Mouse (Mus musculus): ENCODE measurements around the gene 1700011M02Rik. TPM values are rescaled to one million over a fixed set of nuclear protein-coding genes. Genes with fewer than 3 reads are reported as not detected.

1700011M02Rik gene
- polyA plus RNA-seq (2012; rRNA removed), result not detected in 2 replicates

GRCm38 (mm10) chrX:102908587-102908986, at the start of gene 1700011M02Rik, which contains the start of gene Dmrtc1a:
Gene 1700011M02Rik, plus strand, starts transcription at chrX:102908905.
Gene Dmrtc1a, minus strand, starts transcription at chrX:102908687.

GRCm38 (mm10) chrX:102867871-102868270, 40.8 kb upstream of the 1700011M02Rik start, which contains the start of gene 1700031F05Rik:
Gene 1700031F05Rik, minus strand, starts transcription at chrX:102867971.

GRCm38 (mm10) chrX:102928072-102928471, 19.4 kb downstream of the 1700011M02Rik start, which contains the start of gene 1700018G05Rik:
Gene 1700018G05Rik, plus strand, starts transcription at chrX:102928372.

Other genes starting within 250 kb of the 1700011M02Rik start
- not detected in 2 replicates for gene Gm3880, start 221.9 kb upstream of the 1700011M02Rik start, polyA plus RNA-seq (2012; rRNA removed)
- gene Gm9112, start 201.3 kb upstream of the 1700011M02Rik start, polyA plus RNA-seq (2012; rRNA removed), result 0.21 TPM in 1 of 2 replicates, not detected in the other
- gene Dmrtc1b, start 201.0 kb upstream of the 1700011M02Rik start, polyA plus RNA-seq (2012; rRNA removed), result not detected in 2 replicates
- gene Dmrtc1c1, start 105.9 kb upstream of the 1700011M02Rik start, polyA plus RNA-seq (2012; rRNA removed), result not detected in 2 replicates
- 0.06 TPM in 1 of 2 replicates, not detected in the other for gene Dmrtc1c2, start 54.3 kb upstream of the 1700011M02Rik start, polyA plus RNA-seq (2012; rRNA removed)
- 0.04 TPM in 1 of 2 replicates, not detected in the other for gene 1700031F05Rik, start 40.9 kb upstream of the 1700011M02Rik start, polyA plus RNA-seq (2012; rRNA removed)
- 0.19 and 0.36 TPM in 2 replicates for gene Dmrtc1a, start 218 bp upstream of the 1700011M02Rik start, polyA plus RNA-seq (2012; rRNA removed)
- not detected in 2 replicates for gene 1700018G05Rik, start 19.5 kb downstream of the 1700011M02Rik start, polyA plus RNA-seq (2012; rRNA removed)

All from central nervous system, embryonic 11.5 days (tissue).